Mouse (Mus musculus): ENCODE data around the gene Spaca6. TPM values are rescaled to one million over a fixed set of nuclear protein-coding genes. Genes with fewer than 3 reads are reported as not detected.
A peak's percentile ranks its signal among the peaks of the same experiment; 100 is the strongest.

The Spaca6 gene
- total and polyA plus RNA-seq, 3 experiments, result 9.2 to 17.8 (median 15.3) TPM

DNA sequence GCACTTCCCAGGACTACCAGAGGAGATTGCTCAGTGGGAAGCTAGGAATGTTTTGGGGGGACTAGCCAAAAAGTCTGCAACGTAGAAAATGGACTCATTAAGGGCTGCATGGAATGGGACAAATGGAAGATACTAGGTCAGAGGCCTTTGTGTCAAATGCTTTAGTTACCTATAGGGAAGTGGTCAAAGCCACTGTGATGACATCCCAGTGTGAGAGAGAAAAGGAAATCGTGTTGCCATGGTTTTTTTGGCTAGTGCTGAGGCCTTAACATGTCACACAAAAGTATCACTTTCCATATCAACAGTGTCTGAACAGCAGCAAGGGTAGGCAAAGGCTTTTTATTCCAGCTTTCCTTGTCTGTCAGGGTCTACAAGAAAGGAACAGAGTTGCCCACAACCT is 38.2 kb downstream of the Spaca6 start:
- DNase-seq, result no peak
- H3K36me3 ChIP-seq (ENCODE audit: control insufficient read depth, insufficient read depth, low read length), result no peaks in the 10 kb centered on the region
- TF ChIP-seq POLR2A (IDR thresholded peaks at IDR 0.05; ENCODE audit: insufficient read depth, low read depth, low read length) (no peak), CTCF (IDR thresholded peaks at IDR 0.05) (no peak), EP300 (IDR thresholded peaks at IDR 0.05; ENCODE audit: insufficient read depth, low read depth, low read length) (no peak)
- intact Hi-C loops (cut with DNase I), result no loop called here
- H3K9ac ChIP-seq (ENCODE audit: low read depth, low read length), result no peak overlapping the region
- H3K79me2 ChIP-seq (replicated peaks; ENCODE audit: control insufficient read depth, insufficient read depth, low read length), result no peaks in the 10 kb centered on the region
- WGBS, result 58% methylated on average over 2 of the region's 2 CpGs
- H3K4me1 ChIP-seq (ENCODE audit: control insufficient read depth, insufficient read depth, low read length), result no peaks in the 10 kb centered on the region
- H3K27ac ChIP-seq, result no peak overlapping the region
- H3K27me3 ChIP-seq (ENCODE audit: control insufficient read depth, insufficient read depth, low read length), result no peaks in the 10 kb centered on the region
- H3K4me3 ChIP-seq, result no peak overlapping the region

GRCm38 (mm10) chr17:17866801-17867469 is 40.0 kb downstream of the Spaca6 start:
- H3K4me1 ChIP-seq (ENCODE audit: control insufficient read depth, insufficient read depth, low read length), result no peaks in the 10 kb centered on the region
- intact Hi-C loops (cut with DNase I), result no loop called here
- no peak overlapping the region for H3K9ac ChIP-seq (ENCODE audit: low read depth, low read length)
- H3K79me2 ChIP-seq (replicated peaks; ENCODE audit: control insufficient read depth, insufficient read depth, low read length), result no peaks in the 10 kb centered on the region
- WGBS, result 73% methylated on average over 11 of the region's 11 CpGs
- peak in 1 of 2 experiments; percentile 21 for DNase-seq
- TF ChIP-seq POLR2A (IDR thresholded peaks at IDR 0.05; ENCODE audit: insufficient read depth, low read depth, low read length), result no peak
- TF ChIP-seq CTCF (IDR thresholded peaks at IDR 0.05), result no peak
- TF ChIP-seq EP300 (IDR thresholded peaks at IDR 0.05; ENCODE audit: insufficient read depth, low read depth, low read length), result no peak
- no peaks in the 10 kb centered on the region for H3K36me3 ChIP-seq (ENCODE audit: control insufficient read depth, insufficient read depth, low read length)
- no peaks in the 10 kb centered on the region for H3K27me3 ChIP-seq (ENCODE audit: control insufficient read depth, insufficient read depth, low read length)
- H3K27ac ChIP-seq, result no peak overlapping the region
- H3K4me3 ChIP-seq, result no peak overlapping the region

- Histone ChIP-seq H3K27me3 (ENCODE audit: control insufficient read depth, insufficient read depth, low read length) (no peaks in the 10 kb centered on the region), H3K36me3 (ENCODE audit: control insufficient read depth, insufficient read depth, low read length) (no peaks in the 10 kb centered on the region), H3K9ac (ENCODE audit: low read depth, low read length) (no peak overlapping the region), H3K4me1 (ENCODE audit: control insufficient read depth, insufficient read depth, low read length) (no peaks in the 10 kb centered on the region), H3K27ac (no peak overlapping the region), H3K79me2 (replicated peaks; ENCODE audit: control insufficient read depth, insufficient read depth, low read length) (no peaks in the 10 kb centered on the region), H3K4me3 (no peak overlapping the region)
- no peak for DNase-seq
- intact Hi-C loops (cut with DNase I), result no loop called here
- no peak for TF ChIP-seq EP300 (IDR thresholded peaks at IDR 0.05; ENCODE audit: insufficient read depth, low read depth, low read length)
- no peak for TF ChIP-seq POLR2A (IDR thresholded peaks at IDR 0.05; ENCODE audit: insufficient read depth, low read depth, low read length)
- TF ChIP-seq CTCF (IDR thresholded peaks at IDR 0.05), result no peak
- 71% methylated on average over 2 of the region's 2 CpGs for WGBS
Observed at GRCm38 (mm10) chr17:17870892-17871550, 44.1 kb downstream of the Spaca6 start.

GRCm38 (mm10) chr17:17871697-17872096 is 44.7 kb downstream of the Spaca6 start:
- Histone ChIP-seq H3K27ac (no peak overlapping the region), H3K27me3 (ENCODE audit: control insufficient read depth, insufficient read depth, low read length) (no peaks in the 10 kb centered on the region), H3K9ac (ENCODE audit: low read depth, low read length) (no peak overlapping the region), H3K36me3 (ENCODE audit: control insufficient read depth, insufficient read depth, low read length) (no peaks in the 10 kb centered on the region), H3K4me3 (no peak overlapping the region), H3K79me2 (replicated peaks; ENCODE audit: control insufficient read depth, insufficient read depth, low read length) (no peaks in the 10 kb centered on the region), H3K4me1 (ENCODE audit: control insufficient read depth, insufficient read depth, low read length) (no peaks in the 10 kb centered on the region)
- no peak for DNase-seq
- TF ChIP-seq POLR2A (IDR thresholded peaks at IDR 0.05; ENCODE audit: insufficient read depth, low read depth, low read length), result no peak
- no peak for TF ChIP-seq CTCF (IDR thresholded peaks at IDR 0.05)
- TF ChIP-seq EP300 (IDR thresholded peaks at IDR 0.05; ENCODE audit: insufficient read depth, low read depth, low read length), result no peak
- WGBS, result 60% methylated on average over 2 of the region's 2 CpGs
- intact Hi-C loops (cut with DNase I), result no loop called here

- intact Hi-C loops (cut with DNase I), result no loop called here
- no peak for DNase-seq
- Histone ChIP-seq H3K79me2 (replicated peaks; ENCODE audit: control insufficient read depth, insufficient read depth, low read length) (no peaks in the 10 kb centered on the region), H3K9ac (ENCODE audit: low read depth, low read length) (no peak overlapping the region), H3K36me3 (ENCODE audit: control insufficient read depth, insufficient read depth, low read length) (no peaks in the 10 kb centered on the region), H3K27me3 (ENCODE audit: control insufficient read depth, insufficient read depth, low read length) (no peaks in the 10 kb centered on the region), H3K4me1 (ENCODE audit: control insufficient read depth, insufficient read depth, low read length) (no peaks in the 10 kb centered on the region), H3K27ac (no peak overlapping the region), H3K4me3 (no peak overlapping the region)
- TF ChIP-seq EP300 (IDR thresholded peaks at IDR 0.05; ENCODE audit: insufficient read depth, low read depth, low read length), result no peak
- TF ChIP-seq POLR2A (IDR thresholded peaks at IDR 0.05; ENCODE audit: insufficient read depth, low read depth, low read length), result no peak
- TF ChIP-seq CTCF (IDR thresholded peaks at IDR 0.05), result no peak
- 67% methylated on average over 1 of the region's 1 CpGs for WGBS
Observed at GRCm38 (mm10) chr17:17879347-17879746, 52.4 kb downstream of the Spaca6 start.

DNA sequence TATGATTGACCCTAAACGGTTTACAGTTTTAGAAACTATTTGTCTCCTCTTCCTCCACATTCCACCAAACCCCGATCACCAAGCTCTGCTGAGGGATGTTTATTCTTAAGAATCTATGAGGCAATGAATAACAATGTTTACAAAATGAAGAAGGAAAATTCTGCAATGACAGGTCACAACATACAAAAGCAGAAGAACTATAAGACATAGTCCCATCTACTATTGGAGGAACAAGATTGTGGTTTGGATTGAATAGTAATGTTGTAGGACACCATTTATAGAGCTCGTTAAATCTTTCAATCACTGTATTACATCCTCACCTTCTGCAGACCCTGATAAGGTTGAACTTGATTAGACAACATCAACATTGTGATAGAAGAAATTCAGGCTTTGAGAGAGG is 55.7 kb downstream of the Spaca6 start:
- Histone ChIP-seq H3K27me3 (ENCODE audit: control insufficient read depth, insufficient read depth, low read length) (no peaks in the 10 kb centered on the region), H3K79me2 (replicated peaks; ENCODE audit: control insufficient read depth, insufficient read depth, low read length) (no peaks in the 10 kb centered on the region), H3K36me3 (ENCODE audit: control insufficient read depth, insufficient read depth, low read length) (no peaks in the 10 kb centered on the region), H3K27ac (no peak overlapping the region), H3K4me3 (no peak overlapping the region), H3K9ac (ENCODE audit: low read depth, low read length) (no peak overlapping the region), H3K4me1 (ENCODE audit: control insufficient read depth, insufficient read depth, low read length) (no peaks in the 10 kb centered on the region)
- no peak for DNase-seq
- WGBS, result 63% methylated on average over 3 of the region's 3 CpGs
- intact Hi-C loops (cut with DNase I), result no loop called here
- TF ChIP-seq CTCF (IDR thresholded peaks at IDR 0.05) (no peak), EP300 (IDR thresholded peaks at IDR 0.05; ENCODE audit: insufficient read depth, low read depth, low read length) (no peak), POLR2A (IDR thresholded peaks at IDR 0.05; ENCODE audit: insufficient read depth, low read depth, low read length) (no peak)

Data from heart, adult 2 months (tissue).